Mouse (Mus musculus) layer of hippocampus, postnatal 10 days (tissue): ENCODE measurements around the gene Wdr25. TPM values are rescaled to one million over a fixed set of nuclear protein-coding genes. Genes with fewer than 3 reads are reported as not detected.

Experiments used
- DNase-seq, 2 experiments: peaks; one replicate each; pipeline ENCODE4 v3.0.0; 2021; ENCODE audit warnings: low spot score in 2 of 2
- total RNA-seq, 2 experiments: library from RNA; stranded (reverse); gene quantifications; 2 replicates each; pipeline ENCODE4 v1.2.3; 2021

Wdr25 gene
- total RNA-seq, 2 experiments from 2014 or later: 7.1 to 9.0 TPM

DNA sequence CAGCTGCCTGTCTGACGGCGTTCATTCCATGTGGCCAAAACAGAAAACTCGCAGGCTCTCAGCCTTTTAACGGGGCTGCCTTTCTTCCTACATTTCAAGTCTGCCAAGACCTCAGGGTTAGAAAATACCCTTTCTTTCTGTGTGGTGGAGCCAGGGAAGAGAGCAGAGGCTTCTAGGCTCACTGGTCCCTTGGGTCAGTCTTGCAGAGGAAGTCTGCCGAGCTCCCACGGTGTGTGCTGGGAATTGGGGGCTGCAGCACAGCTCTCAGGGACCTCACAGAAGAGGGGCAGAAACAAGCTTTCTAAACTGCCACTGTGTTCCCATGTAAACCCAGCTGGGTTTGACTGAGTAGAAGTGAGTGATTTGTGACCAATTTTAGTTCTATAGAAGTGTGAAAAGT is 40.8 kb downstream of the Wdr25 start:
- DNase-seq: no peak

DNA sequence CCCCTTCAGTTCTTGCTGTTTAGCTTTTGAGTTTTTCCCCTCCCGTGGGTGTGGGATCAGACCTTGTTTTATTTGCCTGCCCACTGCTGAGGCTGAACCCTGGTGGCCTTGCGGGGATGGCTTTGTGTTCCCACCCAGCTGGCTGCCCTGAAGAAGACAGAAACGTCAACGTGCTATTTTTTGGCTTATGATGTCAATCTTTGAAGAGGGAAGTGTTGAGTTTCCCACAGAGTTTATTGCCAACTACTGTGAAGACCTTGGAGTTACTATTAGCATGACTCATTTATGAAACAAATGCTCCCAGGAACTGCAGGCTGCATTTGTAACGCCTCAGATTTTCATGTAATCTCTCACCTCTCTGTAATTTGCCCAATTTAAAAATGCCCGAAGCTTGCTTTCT is 43.4 kb downstream of the Wdr25 start:
- no peak for DNase-seq

DNA sequence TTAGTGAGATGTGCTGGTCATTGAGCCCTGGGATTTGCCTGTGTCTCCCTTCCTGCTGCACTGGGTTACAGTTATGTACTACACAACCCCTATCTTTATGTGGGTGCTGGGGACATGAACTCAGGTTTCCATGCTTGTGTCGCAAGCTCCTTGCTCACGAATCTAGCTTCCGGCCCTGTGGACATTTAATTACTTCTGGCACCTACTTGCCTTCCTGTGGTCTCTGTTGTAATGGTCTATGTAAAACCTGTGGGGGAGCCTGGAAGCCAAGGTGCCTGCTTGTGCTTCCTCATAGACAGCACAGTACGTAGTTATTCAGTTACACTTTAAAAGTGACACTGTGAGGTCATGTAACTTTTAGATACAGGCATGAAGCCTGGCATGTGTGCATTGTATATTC is 44.1 kb downstream of the Wdr25 start:
- no peak for DNase-seq

DNA sequence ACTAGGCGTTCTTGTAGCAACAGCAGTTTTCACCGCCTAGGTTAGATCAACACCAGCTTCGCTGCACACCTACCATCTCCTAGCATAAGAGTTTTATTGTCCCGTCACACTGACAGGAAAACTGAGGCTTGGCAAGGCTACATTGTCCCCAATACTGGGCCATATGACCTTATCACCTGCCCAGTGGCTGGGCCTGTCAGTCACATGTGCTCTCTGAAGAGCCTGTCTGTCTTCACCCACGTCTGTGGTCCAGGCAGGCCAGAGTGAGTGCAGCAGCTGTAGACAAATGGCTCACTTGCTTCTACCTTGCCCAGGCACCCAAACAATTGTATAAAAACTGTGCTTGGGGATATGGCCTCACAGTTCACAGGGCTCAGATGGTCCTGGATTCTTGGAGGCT is 45.4 kb downstream of the Wdr25 start:
- no peak for DNase-seq

DNA sequence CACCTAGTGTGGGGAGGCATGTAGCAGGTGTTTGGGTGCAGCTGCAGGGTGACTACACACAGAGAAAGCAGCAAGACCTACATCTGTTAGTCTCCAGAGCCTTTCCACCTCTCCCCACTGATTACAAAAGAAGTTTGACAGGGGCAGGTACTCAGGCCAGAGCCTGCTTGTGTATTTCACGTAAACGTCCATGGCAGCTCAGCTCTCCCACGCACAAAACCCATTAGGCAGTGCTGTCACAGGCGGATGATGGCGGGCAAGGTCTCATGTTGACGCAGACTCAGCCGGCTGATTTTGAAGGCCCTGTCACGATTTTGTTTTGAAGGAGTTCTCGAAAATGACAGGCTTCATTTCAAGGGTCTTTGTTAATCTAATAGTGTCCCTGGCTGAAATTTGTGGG is 45.9 kb downstream of the Wdr25 start:
- DNase-seq: no peak

DNA sequence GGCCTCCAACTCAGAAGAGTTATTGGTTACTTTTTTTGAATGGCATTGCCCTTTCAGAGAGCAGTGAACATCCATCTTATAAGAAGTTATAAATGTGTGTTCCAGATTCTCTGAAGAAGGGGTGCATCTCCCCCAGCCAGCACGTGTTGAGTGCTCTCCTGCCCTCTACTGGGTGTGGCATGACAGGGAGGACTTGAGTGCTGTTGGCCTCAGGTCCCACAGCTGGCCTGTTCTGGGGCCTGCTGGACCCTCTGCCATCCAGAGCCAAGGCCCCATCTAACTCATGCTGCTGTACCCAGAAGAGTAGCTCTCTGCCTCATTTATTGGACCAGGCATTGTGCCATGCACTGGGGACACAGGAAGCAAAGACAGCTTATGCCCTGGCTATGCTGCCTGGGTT is 46.8 kb downstream of the Wdr25 start:
- no peak for DNase-seq

DNA sequence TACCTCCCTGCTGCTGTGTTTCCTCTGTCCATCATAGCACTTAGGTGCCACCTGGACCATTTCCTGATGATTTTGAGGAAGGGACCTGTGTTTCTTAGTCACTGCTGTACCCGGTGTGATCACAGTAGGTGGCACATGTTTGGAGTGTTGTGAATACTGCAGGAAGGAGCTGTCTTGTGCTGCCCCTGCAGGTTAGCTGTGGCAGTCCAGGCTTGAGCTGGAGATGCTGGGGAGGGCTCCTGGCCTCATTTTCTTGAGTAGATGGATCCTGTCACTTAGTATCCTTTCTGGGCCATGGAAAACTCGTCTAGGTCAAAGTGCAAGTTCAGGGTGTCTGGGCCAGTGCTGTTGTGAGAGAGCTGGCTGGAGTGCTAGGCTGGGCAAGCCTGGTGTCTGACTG is 47.9 kb downstream of the Wdr25 start:
- no peak for DNase-seq

DNA sequence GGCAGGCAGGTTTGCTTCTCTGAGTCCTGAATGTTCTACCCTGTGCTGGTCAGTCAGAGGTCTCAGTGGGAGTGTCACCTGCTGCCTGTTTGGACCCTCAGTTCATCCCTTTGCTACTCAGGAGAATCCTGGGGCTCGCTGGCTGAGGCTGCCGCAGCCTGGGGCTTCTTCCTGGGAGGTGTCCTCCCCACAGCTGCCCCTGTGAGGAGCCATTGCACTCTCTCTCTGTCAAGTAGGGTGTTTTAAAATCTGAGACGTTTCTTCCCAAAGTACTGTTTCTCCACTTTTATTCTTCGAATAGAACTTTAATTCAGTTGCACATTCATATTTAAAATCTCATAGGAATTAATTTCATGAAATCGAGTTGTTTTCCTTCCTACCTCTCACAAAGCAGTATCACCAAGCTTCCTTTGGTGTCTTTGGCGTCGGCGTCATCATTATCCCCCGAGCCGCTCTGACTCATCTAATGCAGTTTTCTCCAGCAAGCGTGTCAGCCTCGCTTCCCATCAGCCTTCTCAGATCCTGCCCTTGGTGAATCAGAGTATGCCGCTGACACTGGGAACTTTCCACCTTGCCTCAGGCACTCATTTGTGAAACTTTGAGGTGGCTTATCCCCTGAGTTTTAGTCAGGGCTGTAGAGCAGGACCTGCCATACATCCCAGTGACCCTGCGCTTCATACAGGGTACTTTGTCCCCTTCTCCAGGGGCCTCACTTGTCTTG is 48.9 kb downstream of the Wdr25 start:
- no peak for DNase-seq

DNA sequence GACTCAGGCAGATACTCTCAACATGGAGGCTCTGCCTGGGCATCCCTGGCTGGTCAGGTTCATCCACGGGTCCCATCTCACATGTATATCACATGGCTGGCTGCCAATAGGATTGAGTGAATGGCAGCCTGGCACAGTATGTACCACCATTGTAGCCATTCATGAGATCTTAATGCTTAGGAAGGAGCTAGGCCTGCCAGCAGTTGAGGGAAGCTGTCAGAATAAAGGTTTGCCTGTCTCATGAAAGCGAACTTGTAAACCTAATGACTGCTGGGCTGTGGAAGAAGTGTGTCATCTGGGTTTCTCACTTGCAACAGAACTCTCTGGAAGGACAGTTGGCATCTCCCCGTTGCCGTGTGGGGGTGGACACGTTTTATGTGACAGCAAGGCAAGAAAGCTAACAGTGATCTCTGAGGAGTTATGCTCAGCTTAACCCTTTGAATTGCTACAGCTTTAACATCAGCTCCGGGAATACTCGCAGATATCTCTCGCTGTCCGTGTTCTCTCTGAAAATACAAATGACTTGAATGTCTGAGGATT is 59.6 kb downstream of the Wdr25 start:
- peak in 1 of 2 experiments; percentile 37 for DNase-seq

DNA sequence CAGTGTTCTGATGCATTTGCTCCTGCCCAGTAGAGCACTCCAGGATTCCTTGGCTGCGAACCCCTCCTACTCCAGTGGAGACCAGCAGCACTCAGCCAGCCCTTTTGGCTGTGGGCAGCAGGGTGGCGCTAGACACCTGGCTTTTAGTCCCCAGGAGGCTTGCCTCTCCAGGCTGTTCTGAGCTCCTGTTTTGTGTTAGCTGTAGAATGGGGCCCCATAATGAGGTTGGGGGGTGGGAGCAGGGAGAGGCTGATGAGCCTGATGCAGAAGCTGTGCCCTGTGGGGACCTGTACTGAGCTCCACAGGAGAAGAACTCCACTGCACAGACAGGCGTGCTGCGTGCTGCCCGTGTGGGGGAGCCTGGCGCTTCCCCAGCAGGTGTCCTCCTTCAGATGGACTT is 60.4 kb downstream of the Wdr25 start:
- peak; percentile 34 to 56 for DNase-seq

DNA sequence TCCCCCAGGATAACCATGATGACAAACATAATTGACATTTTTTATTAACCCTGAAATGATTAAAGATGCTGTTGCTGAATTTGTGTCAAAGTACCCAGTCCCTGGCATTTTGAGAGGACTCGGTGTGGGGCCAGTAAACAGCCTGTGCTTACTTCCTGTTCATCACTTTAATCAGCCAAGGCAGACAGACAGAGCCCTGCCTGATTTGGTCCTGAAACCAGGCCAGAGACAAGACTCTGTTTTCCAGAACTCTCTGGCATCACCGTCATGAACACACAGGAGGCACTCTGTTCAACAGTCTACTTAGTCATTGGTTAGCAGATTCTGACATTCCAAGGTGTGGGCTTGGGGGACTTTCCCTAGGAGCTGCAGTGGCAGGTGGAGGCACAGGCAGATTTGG is 61.0 kb downstream of the Wdr25 start:
- DNase-seq: peak; percentile 38 to 41

DNA sequence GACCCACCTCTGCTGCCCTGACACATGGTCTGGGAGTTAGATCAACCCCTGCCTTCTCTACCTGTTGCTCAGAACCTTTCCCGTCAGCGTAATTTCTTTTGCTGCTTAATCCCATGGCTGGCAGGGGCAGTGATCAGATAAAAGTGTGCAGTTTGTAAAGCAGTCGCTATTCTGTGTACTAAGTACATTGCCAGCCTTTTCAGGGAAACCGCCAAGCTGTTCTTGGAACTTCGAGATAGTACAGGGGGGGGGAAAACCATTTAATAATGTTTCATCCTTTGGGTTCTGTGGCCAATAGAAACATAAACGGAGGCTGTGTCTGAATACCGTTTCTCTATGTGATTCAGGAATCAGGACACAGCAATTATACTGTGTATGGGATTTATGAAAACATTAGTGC is 65.1 kb downstream of the Wdr25 start:
- DNase-seq: no peak

DNA sequence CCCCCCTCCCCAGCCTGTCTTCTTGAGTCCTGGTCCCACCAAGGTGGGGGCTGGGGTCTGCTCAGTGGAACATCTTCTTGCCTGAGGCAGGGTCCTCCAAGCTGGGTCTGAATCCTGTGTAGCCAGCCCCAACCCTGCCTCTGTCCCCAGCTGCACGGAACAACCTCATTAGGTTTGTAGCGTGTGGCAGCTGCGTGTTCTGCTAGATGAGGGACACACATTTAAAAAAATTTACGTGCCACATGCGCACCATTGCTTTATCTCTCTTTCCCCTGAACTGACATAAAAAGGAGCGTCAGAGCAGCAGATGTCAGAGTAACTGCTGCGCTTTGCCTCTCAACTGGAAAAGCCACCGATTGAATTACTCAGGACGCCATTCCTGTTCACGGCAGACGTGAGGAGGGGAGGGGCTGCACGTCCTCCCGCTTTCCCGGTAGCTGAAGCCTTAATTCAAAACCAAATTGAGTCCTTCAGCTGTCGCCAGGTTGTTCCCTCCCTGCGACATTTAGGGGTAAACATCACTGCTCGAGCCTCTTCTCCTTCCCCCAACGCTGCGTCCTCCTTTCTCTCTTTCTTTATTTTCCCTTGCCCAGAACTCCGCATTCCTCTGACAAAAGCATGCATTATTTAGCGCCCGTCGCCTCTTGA is 65.7 kb downstream of the Wdr25 start:
- DNase-seq: no peak

DNA sequence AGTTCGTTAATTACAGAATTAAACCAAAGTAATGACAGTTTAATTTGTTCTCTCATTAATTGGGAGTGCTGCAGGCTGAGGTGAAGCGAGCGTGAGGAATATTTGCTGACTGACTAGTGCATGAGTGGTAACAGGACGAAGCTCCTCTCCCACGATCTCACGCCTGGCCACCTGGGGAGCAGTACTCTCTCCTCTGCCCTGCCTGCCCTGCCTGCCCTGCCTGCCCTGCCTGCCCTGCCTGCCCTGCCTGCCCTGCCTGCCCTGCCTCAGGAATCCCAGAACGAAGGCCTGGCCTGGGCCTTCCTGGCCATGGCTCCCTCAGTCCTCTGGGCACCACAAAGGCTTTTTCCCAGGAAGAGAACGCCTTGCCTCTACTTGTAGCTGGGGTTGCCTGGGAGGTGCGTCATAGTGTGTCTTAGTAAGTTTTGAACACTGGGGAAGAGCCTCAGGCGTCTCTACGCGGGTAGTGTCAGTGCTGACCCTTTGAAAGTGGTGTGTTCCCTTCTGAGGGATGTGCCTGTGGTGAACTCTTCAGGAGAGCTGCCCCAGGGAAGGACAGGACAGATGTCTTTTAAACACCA is 66.3 kb downstream of the Wdr25 start:
- no peak for DNase-seq

DNA sequence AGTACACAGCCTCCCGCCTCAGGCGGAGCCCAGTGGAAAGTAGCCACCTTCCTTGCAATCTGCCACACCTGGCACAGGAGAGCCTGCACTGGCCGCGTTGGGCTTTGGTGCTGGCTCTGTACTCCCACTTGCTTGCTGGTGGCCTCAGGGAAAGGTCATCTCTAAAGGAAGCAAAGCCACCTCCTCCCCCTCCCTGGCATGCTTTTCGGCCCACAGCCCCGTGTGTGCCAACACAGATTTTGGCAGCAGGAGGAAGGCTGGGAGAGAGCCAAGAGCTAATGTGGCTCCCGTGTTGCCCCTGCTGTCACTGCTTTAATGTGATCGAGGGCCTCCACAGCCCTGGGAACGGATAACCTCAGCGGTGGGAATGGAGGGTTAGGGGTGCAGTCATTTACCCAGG is 66.8 kb downstream of the Wdr25 start:
- DNase-seq: peak; percentile 76 to 78

DNA sequence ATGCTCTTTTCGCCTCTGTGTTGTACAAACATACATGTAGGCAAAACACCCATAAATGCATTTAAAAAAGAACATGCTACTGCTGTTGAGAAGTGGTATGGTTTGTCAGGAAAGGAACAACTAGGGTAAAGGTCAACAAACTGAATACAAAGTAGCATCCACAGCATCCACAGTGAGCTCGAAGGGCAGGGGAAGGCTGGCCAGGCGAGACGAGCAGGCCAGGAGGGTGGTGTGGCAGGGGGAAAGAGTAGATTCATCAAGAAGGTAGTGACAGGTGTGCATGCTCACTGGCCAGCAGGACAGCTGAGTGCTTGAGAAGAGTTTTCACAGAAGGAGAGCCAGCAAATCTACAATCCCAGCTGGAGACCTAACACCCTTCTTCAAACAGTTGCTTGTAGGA is 74.2 kb downstream of the Wdr25 start:
- no peak for DNase-seq

DNA sequence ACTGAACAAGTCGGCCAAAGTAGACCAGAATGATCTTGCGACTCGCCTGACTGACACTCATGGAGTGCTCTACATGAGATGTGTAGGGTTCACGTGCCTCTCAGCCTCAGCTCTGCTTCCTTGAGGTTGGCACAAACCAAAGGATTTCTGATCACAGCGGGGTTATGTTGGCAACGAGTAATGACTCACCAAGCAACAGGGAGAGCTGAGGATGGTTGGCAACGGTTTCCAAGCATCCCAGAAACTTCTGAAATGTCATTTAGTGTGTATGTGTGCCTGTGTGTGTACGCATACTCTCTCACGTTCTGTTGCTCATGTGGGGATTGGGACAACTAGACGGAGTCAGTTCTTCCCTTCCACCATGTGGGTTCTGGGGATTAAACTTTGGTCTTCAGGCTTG is 74.6 kb downstream of the Wdr25 start:
- no peak for DNase-seq

DNA sequence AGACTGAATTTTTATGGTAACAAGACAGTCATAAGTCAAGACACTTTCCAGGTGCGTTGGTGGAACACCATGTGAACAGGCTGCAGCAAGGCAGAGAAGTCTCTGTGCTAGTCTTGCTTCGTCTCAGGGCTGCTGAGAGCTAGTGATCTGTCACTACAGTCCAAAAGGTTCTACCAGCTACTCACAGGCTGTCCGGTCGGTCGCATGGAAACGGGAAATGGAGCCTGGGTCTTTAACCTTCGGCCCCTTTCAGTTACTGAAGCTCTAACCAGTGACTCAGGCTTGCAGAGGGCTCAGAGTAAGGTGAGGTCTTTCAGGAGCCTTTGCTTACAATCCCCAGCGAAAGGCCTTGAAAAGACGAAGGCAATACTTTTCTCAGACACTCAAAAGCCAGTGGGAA is 78.0 kb downstream of the Wdr25 start:
- no peak for DNase-seq

DNA sequence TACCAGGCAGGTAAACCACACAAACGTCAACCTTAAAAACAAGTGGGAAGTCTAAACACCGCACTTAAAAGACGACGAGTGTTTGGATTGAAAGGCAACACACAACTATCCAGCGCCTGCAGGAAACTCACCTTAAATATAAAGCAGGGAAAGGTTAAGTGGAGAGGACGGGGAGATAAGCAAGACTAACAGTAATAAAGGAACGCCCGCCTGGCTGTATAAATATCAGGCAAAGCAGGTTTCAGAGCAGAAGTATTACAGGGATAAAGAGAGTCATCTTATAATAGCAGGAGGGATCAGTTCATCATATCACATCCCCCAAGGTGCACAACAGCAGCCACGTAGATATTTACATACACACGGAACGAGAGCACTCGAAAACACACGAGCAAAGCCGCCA is 78.8 kb downstream of the Wdr25 start:
- no peak for DNase-seq

DNA sequence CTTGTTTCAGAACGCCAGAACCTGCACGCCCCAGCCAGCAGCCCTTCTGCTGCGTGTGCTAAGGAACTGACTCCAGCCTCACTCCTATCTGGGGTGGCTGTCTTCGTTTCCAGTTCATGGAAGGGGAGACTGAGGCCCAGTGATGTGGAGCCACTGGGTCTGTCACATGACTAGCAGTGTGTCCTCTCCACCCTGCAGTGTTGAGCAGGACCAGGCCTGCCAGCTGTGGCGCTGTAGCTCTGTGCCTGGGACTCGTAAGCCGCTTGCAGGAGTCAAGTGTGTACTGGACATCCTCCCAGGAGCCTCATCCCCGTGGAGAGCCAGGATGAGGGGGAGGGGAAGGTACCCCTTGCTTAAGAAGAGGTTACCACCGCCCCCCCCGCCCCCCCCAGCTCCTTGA is 86.5 kb downstream of the Wdr25 start:
- no peak for DNase-seq

DNA sequence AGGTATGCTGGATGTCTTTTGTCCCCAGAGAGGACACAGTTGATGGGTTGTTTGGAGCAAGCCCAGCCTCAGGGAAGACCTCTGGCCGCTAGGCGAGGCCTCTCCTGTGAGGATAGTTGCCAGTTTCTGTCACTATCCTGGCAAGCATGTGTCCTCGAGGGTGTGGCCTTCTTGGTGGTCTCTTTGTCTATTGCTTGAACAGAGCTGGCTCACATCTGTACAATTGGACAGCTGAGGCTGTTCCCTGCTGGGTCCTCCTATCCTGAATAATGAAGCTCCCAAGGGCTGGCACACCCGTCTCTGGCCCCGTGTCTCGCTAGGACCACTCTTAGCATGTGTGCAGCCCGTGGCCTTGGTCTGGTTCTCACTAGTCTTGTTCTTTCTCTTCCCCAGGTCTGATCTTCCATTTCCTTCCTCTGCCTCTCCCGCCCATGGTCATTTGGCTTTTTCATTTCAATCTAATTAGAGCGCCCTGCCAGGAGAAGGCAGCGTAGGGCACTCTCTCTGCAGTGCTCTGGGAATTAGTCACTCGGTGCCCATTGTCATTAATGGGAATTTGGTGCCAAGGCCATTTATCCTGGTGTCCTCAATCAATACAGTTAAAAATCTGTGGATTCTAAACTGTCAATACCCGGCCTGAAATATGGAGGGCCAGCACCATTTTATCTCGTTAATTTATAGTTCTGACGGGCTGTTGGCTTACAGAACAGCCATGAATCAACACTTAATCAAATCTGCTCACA is 88.7 kb downstream of the Wdr25 start:
- DNase-seq: no peak

DNA sequence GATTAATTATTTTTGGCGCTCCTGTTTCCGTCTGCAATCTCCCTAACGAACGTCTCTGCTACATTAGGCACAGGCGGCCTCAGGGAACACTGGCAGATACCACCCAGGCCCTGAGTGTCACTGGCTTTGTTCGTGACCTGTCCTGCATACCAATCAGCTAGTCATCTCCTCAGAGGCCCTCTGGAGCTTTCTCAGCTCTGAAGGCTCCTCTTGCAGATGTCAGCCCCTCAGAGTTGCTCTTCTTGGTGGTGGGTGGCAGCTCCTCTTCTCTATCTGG is 89.2 kb downstream of the Wdr25 start:
- DNase-seq: no peak
